Mouse (Mus musculus) heart, embryonic 12.5 days (tissue): ENCODE measurements at regions not wholly inside any gene's neighbourhood (a gene's known extent, or its start where the extent isn't known, plus 50 kb on each side); places are given as distances from the start of the nearest gene placed in this dataset.

Source experiments
- ATAC-seq: fragments of 200-750 bp; cut with Nextera tagmentation; 2 replicates; pipeline ENCODE4 v1.8.0; 2017; ENCODE audit warnings: moderate TSS enrichment, moderate library complexity; ENCODE audit not compliant: insufficient number of reproducible peaks, low FRiP score
- H3K27ac ChIP-seq: fragments of 300-500 bp; sonication (generic); 2 replicates; pipeline ENCODE4 v1.5.1; 2016; ENCODE audit warnings: mild to moderate bottlenecking, moderate library complexity; ENCODE audit not compliant: poor library complexity, severe bottlenecking
- H3K27me3 ChIP-seq: fragments of 300-500 bp; sonication (generic); replicated peaks from 2 replicates; pipeline ENCODE4 v1.6.1; 2016; ENCODE audit warnings: mild to moderate bottlenecking, moderate library complexity
- H3K36me3 ChIP-seq: fragments of 300-500 bp; sonication (generic); 2 replicates; pipeline ENCODE4 v1.6.1; 2016; ENCODE audit warnings: mild to moderate bottlenecking, moderate library complexity
- H3K4me1 ChIP-seq: fragments of 300-500 bp; sonication (generic); replicated peaks from 2 replicates; pipeline ENCODE4 v1.6.1; 2016; ENCODE audit warnings: mild to moderate bottlenecking
- H3K4me2 ChIP-seq: fragments of 300-500 bp; sonication (generic); 2 replicates; pipeline ENCODE4 v1.6.1; 2016; ENCODE audit warnings: mild to moderate bottlenecking, moderate library complexity
- H3K4me3 ChIP-seq: fragments of 300-500 bp; sonication (generic); 2 replicates; pipeline ENCODE4 v1.5.1; 2016; ENCODE audit warnings: mild to moderate bottlenecking
- H3K9ac ChIP-seq: fragments of 300-500 bp; sonication (generic); 2 replicates; pipeline ENCODE4 v1.6.1; 2016; ENCODE audit warnings: mild to moderate bottlenecking, moderate library complexity
- H3K9me3 ChIP-seq: fragments of 300-500 bp; sonication (generic); replicated peaks from 2 replicates; pipeline ENCODE4 v1.6.1; 2016; ENCODE audit warnings: mild to moderate bottlenecking, moderate library complexity
- WGBS: fragments of 180-500 bp; shearing (Covaris S2); methylation state at CpG from one replicate; pipeline ENCODE4 v1.1.7; 2016; 5-methylcytosine and 5-hydroxymethylcytosine counted together

- Histone ChIP-seq H3K4me2 (no peak overlapping the region), H3K4me1 (no peaks in the 10 kb centered on the region; the same call in 1 of the 2 replicates), H3K27me3 (no peaks in the 10 kb centered on the region), H3K4me3 (no peak overlapping the region), H3K27ac (no peak overlapping the region), H3K9ac (no peak overlapping the region), H3K36me3 (no peaks in the 10 kb centered on the region), H3K9me3 (no peaks in the 10 kb centered on the region)
- 85% methylated on average over 2 of the region's 2 CpGs for WGBS
- ATAC-seq: no peak
These were observed 103.8 kb downstream of the Phlda1 start for GRCm38 (mm10) chr10:111609889-111610288.

- Histone ChIP-seq H3K4me1 (no peaks in the 10 kb centered on the region), H3K27me3 (no peaks in the 10 kb centered on the region), H3K9me3 (no peaks in the 10 kb centered on the region), H3K9ac (no peak overlapping the region), H3K4me3 (no peak overlapping the region), H3K27ac (no peak overlapping the region), H3K4me2 (no peak overlapping the region), H3K36me3 (no peaks in the 10 kb centered on the region)
- no peak for ATAC-seq
- 73% methylated on average over 11 of the region's 11 CpGs for WGBS
These were observed 113.7 kb downstream of the Phlda1 start for GRCm38 (mm10) chr10:111619627-111620270.

GRCm38 (mm10) chr10:111620927-111621676, 115.0 kb downstream of the Phlda1 start:
- Histone ChIP-seq H3K27me3 (no peaks in the 10 kb centered on the region), H3K4me2 (no peak overlapping the region), H3K4me1 (no peaks in the 10 kb centered on the region), H3K4me3 (no peak overlapping the region), H3K27ac (no peak overlapping the region), H3K9ac (no peak overlapping the region), H3K9me3 (no peaks in the 10 kb centered on the region), H3K36me3 (no peaks in the 10 kb centered on the region)
- 71% methylated on average over 11 of the region's 11 CpGs for WGBS
- no peak for ATAC-seq

GRCm38 (mm10) chr10:111622789-111623188, 116.7 kb downstream of the Phlda1 start:
- H3K36me3 ChIP-seq: no peaks in the 10 kb centered on the region
- no peaks in the 10 kb centered on the region for H3K27me3 ChIP-seq
- WGBS: 67% methylated on average over 4 of the region's 4 CpGs
- no peak overlapping the region for H3K27ac ChIP-seq
- no peak overlapping the region for H3K9ac ChIP-seq
- no peaks in the 10 kb centered on the region for H3K9me3 ChIP-seq
- H3K4me1 ChIP-seq: no peaks in the 10 kb centered on the region
- no peak for ATAC-seq
- H3K4me2 ChIP-seq: no peak overlapping the region
- H3K4me3 ChIP-seq: no peak overlapping the region

- Histone ChIP-seq H3K36me3 (no peaks in the 10 kb centered on the region), H3K4me3 (no peak overlapping the region), H3K9me3 (no peaks in the 10 kb centered on the region), H3K4me1 (no peaks in the 10 kb centered on the region), H3K27me3 (no peaks in the 10 kb centered on the region), H3K4me2 (no peak overlapping the region), H3K9ac (no peak overlapping the region), H3K27ac (no peak overlapping the region)
- ATAC-seq: no peak
- 58% methylated on average over 2 of the region's 2 CpGs for WGBS
These were observed 117.9 kb downstream of the Phlda1 start for GRCm38 (mm10) chr10:111624021-111624420.

- no peak overlapping the region for H3K9ac ChIP-seq
- H3K4me1 ChIP-seq: no peaks in the 10 kb centered on the region
- no peak overlapping the region for H3K27ac ChIP-seq
- no peaks in the 10 kb centered on the region for H3K36me3 ChIP-seq
- no peak overlapping the region for H3K4me3 ChIP-seq
- H3K4me2 ChIP-seq: no peak overlapping the region
- WGBS: 54% methylated on average over 7 of the region's 7 CpGs
- no peaks in the 10 kb centered on the region for H3K27me3 ChIP-seq
- ATAC-seq: no peak
- no peaks in the 10 kb centered on the region for H3K9me3 ChIP-seq
These were observed 118.5 kb downstream of the Phlda1 start for GRCm38 (mm10) chr10:111624624-111625023.

GRCm38 (mm10) chr10:111625573-111625972, 119.5 kb downstream of the Phlda1 start:
- Histone ChIP-seq H3K27ac (no peak overlapping the region), H3K4me2 (no peak overlapping the region), H3K27me3 (no peaks in the 10 kb centered on the region), H3K36me3 (no peaks in the 10 kb centered on the region), H3K4me1 (no peaks in the 10 kb centered on the region), H3K4me3 (no peak overlapping the region), H3K9me3 (no peaks in the 10 kb centered on the region), H3K9ac (no peak overlapping the region)
- WGBS: 93% methylated on average over 11 of the region's 11 CpGs
- no peak for ATAC-seq

- no peaks in the 10 kb centered on the region for H3K27me3 ChIP-seq
- no peak overlapping the region for H3K27ac ChIP-seq
- no peaks in the 10 kb centered on the region for H3K4me1 ChIP-seq
- H3K4me2 ChIP-seq: no peak overlapping the region
- H3K4me3 ChIP-seq: no peak overlapping the region
- no peak for ATAC-seq
- no peaks in the 10 kb centered on the region for H3K9me3 ChIP-seq
- WGBS: 84% methylated on average over 6 of the region's 6 CpGs
- H3K36me3 ChIP-seq: no peaks in the 10 kb centered on the region
- H3K9ac ChIP-seq: no peak overlapping the region
These were observed 119.9 kb downstream of the Phlda1 start for GRCm38 (mm10) chr10:111626009-111626408.

GRCm38 (mm10) chr10:111636283-111636682, 130.2 kb downstream of the Phlda1 start:
- no peaks in the 10 kb centered on the region for H3K27me3 ChIP-seq
- no peak overlapping the region for H3K27ac ChIP-seq
- no peaks in the 10 kb centered on the region for H3K9me3 ChIP-seq
- H3K36me3 ChIP-seq: no peaks in the 10 kb centered on the region
- no peak overlapping the region for H3K4me3 ChIP-seq
- H3K4me2 ChIP-seq: no peak overlapping the region
- 56% methylated on average over 14 of the region's 14 CpGs for WGBS
- ATAC-seq: no peak
- H3K9ac ChIP-seq: no peak overlapping the region
- H3K4me1 ChIP-seq: no peaks in the 10 kb centered on the region

GRCm38 (mm10) chr10:111637084-111637735, 131.1 kb downstream of the Phlda1 start:
- Histone ChIP-seq H3K9me3 (no peaks in the 10 kb centered on the region), H3K27ac (no peak overlapping the region), H3K36me3 (no peaks in the 10 kb centered on the region), H3K4me3 (no peak overlapping the region), H3K9ac (no peak overlapping the region), H3K27me3 (no peaks in the 10 kb centered on the region), H3K4me1 (no peaks in the 10 kb centered on the region), H3K4me2 (no peak overlapping the region)
- ATAC-seq: no peak
- 89% methylated on average over 12 of the region's 12 CpGs for WGBS

GRCm38 (mm10) chr10:111639866-111640265, 133.8 kb downstream of the Phlda1 start:
- H3K9me3 ChIP-seq: no peaks in the 10 kb centered on the region
- no peak overlapping the region for H3K4me2 ChIP-seq
- no peak overlapping the region for H3K27ac ChIP-seq
- no peaks in the 10 kb centered on the region for H3K27me3 ChIP-seq
- H3K4me3 ChIP-seq: no peak overlapping the region
- H3K4me1 ChIP-seq: no peaks in the 10 kb centered on the region
- no peak for ATAC-seq
- WGBS: 90% methylated on average over 7 of the region's 7 CpGs
- H3K36me3 ChIP-seq: no peaks in the 10 kb centered on the region
- H3K9ac ChIP-seq: no peak overlapping the region
